Mouse (Mus musculus): ENCODE results near the gene Elavl4. TPM values are rescaled to one million over a fixed set of nuclear protein-coding genes. Genes with fewer than 3 reads are reported as not detected.
A peak's percentile ranks its signal among the peaks of the same experiment; 100 is the strongest.

Gene Elavl4
- not detected for total RNA-seq (2021)
- long read RNA-seq, experiment 1: 0 reads
- long read RNA-seq, experiment 2: 0 reads

DNA sequence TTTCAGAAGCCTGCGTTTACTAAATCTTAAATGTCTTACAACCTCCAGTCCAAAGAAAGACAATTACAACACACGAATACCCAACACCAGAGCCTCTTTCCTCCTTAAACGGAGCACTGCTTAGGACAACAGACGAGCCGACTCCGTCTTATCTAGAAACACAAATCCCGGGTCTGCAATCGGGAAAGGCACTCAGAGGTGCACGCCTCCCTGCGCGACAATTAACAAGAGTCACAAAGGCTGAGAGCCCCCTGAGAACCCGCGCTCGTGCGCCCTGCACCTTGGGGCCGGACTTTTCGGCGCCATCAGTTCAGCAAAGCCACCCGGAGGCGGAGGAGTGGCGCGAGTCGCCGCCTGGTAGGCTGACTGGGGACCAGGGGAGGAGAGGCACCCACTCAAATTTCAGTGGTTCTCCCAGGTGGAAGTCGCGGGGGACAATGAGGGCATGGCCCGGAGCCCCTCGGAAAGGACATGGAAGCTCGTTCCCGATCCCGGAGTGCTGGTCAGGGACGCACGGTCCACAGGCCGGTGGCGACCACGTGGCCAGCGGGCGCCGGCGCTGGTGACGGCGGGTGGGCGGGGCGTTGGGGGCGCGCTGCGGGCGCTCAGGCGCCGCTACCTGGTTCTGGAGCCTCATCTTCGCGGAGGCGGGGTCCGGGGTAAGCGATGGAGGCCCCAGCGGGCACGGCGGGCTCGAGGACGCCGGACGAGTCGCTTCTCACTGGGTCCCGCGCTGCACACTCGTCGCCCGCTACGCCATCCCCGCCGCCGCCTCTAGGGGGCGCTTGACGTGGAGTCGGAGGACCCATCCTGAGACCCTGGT lies at the start of gene Elavl4:
Gene Elavl4, minus strand, starts transcription at position 732 of the 823 bp plus-strand sequence.
- DNase-seq: peak; percentile 19
- intact Hi-C loops (cut with DNase I; ENCODE audit: low total_unique reads): no loop called here

DNA sequence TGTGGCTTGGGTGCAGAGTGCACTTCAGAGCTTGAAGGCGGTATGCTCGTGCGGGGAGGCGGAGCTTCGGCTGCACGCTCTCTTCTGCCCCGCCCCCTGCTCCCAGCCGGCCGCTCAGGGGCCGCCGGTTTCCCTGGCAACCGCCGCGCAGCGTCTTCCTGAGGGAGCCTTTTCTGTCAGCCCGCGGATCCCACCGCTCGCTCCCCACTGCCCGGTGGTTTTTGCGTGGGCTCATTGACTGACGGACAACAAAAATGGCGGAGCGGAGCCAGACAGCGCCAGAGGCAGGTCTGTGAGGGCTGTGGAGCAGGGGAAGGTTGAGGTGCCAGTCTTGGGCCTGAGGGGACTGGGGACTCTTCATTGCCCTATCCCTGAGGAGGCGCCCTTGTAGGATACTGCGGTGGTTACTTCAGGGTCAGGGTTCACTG lies 45.9 kb upstream of the Elavl4 start, which contains the start of gene Agbl4:
Gene Agbl4, plus strand, starts transcription at position 44 of the 428 bp plus-strand sequence.
- intact Hi-C loops (cut with DNase I; ENCODE audit: low total_unique reads): no loop called here
- DNase-seq: peak; percentile 12

DNA sequence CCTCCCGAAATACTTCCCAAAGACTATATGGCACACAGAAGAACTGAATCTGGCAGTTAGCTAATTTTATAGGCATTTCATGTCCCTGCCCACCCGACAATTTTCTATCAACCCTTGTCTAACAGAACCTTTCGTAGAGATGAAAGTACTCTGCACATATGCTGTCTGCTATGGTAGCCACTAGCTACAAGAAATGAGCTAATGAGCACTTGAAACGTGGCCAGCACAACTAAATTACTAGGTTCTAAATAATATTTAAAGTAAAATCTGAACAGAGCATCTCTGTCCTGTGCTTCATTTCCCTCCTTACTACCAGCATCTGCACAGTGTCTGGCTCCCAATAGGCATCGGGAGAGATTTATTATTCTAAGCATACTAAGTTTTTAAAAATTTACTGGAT lies 44.5 kb upstream of the Elavl4 start:
- no peak for DNase-seq
- intact Hi-C loops (cut with DNase I; ENCODE audit: low total_unique reads): no loop called here

DNA sequence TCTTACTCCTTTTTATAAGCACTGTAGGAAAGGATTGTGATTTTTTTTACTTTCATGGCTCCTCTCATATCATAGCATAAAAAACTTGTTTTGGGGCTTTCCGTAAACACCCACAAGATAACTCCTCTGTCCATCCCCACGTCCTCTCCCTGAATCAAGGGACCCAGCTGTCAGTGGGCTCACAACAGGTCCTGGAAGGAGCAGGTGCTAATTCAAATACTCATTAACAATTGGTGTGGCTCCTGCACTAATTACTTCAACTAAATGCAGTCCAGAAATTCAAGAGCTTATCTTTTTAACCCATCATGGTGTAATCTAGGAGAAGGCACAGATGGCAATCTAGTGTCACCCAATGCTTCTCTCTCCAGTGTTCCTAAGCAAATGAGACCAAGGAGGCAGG lies 8.9 kb upstream of the Elavl4 start:
- intact Hi-C loops (cut with DNase I; ENCODE audit: low total_unique reads): no loop called here
- DNase-seq: no peak

GRCm38 (mm10) chr4:110352001-110352369 lies 276 bp upstream of the Elavl4 start:
- intact Hi-C loops (cut with DNase I; ENCODE audit: low total_unique reads): no loop called here
- DNase-seq: no peak

- DNase-seq: no peak
- intact Hi-C loops (cut with DNase I; ENCODE audit: low total_unique reads): no loop called here
These were observed 892 bp downstream of the Elavl4 start for GRCm38 (mm10) chr4:110350856-110351177.

GRCm38 (mm10) chr4:110323912-110324311 lies 27.8 kb downstream of the Elavl4 start:
- intact Hi-C loops (cut with DNase I; ENCODE audit: low total_unique reads): no loop called here
- no peak for DNase-seq

DNA sequence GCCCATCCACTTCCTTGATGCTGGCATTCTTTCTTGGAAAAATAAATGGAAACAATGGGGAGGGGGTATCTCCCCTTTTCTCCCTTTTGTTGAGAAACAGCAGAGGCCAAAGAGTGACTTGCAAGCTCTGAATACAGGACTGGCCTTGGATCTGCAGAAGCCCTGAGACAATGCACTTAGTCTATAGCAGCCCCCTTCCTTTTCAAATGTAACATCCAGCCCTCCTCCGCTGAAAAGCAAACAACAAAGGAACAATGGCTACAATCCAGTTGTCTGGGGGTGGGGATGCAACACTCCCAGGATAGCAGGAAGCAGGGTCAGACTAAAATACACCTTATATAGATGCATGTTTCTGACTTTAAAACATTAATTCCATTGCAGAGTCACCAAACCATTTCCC lies 39.6 kb downstream of the Elavl4 start:
- intact Hi-C loops (cut with DNase I; ENCODE audit: low total_unique reads): no loop called here

GRCm38 (mm10) chr4:110306972-110307371 lies 44.7 kb downstream of the Elavl4 start:
- no peak for DNase-seq
- intact Hi-C loops (cut with DNase I; ENCODE audit: low total_unique reads): no loop called here

More for the DNA sequence above, 39.6 kb downstream of the Elavl4 start:
- DNase-seq: no peak

- DNase-seq: no peak
- intact Hi-C loops (cut with DNase I; ENCODE audit: low total_unique reads): no loop called here
These were observed 45.1 kb downstream of the Elavl4 start for GRCm38 (mm10) chr4:110306559-110306958.

GRCm38 (mm10) chr4:110295793-110296192 lies 55.9 kb downstream of the Elavl4 start:
- intact Hi-C loops (cut with DNase I; ENCODE audit: low total_unique reads): no loop called here
- no peak for DNase-seq

GRCm38 (mm10) chr4:110293238-110293637 lies 58.5 kb downstream of the Elavl4 start:
- DNase-seq: no peak
- intact Hi-C loops (cut with DNase I; ENCODE audit: low total_unique reads): no loop called here

GRCm38 (mm10) chr4:110292471-110292870 lies 59.2 kb downstream of the Elavl4 start:
- intact Hi-C loops (cut with DNase I; ENCODE audit: low total_unique reads): no loop called here

DNA sequence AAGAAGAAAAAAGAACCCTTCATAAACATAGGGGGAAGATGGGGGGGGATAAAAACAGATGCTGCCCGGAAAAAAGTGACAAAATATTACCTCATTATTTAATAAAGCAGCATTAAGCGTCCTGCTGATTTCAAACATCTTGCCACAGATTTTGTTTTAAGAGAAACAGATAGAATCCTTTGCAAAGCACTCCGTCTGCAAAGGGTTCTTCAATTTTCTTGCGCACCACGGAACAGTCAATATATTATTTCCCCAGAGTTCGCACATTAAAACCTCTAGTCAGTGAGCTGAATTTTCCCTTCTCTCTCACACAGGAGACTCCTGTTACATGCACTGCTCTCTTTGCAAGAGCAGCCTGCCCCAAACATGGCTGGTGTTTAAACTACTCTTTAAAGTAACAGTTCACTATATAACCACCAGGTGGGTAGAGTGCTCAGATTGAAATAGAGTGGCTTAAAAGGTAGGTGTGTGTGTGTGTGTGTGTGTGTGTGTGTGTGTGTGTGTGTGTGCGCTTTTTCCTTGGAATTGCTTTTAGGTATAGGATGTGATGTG lies 61.1 kb downstream of the Elavl4 start:
- DNase-seq: no peak
- intact Hi-C loops (cut with DNase I; ENCODE audit: low total_unique reads): no loop called here

More at GRCm38 (mm10) chr4:110292471-110292870, 59.2 kb downstream of the Elavl4 start:
- no peak for DNase-seq

GRCm38 (mm10) chr4:110290056-110290455 lies 61.7 kb downstream of the Elavl4 start:
- DNase-seq: no peak
- intact Hi-C loops (cut with DNase I; ENCODE audit: low total_unique reads): no loop called here

DNA sequence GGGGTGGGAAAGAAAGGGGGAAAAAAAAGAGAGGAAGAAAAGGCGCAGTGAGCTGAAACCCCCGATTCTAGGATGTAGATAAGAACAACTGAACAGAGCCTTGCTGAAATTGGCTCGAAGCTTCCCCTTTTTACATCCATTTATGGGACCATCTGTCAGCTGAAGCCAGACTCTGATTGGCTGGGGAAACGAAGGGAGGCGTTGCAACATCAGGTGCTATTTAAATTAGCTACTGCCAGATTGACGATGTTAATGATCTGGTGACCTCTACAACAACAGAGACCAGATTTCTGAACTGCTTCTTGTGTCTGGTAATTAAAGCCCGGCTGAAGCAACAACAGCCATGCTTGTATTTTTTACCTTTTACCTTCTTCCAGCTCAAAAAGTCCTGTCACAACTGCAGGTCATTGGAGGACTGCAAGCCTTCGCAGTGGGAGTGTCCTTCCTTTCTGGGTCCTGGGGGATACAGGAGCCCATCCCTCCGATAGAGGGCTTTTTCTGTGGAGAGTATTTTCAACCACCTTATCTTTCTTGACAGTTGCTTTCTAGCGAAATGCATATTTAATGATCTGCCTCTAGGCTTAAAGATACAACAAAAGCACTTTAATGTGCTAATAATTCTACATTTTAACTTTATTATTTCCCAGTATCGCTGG lies 64.2 kb downstream of the Elavl4 start:
- no peak for DNase-seq
- intact Hi-C loops (cut with DNase I; ENCODE audit: low total_unique reads): no loop called here

DNA sequence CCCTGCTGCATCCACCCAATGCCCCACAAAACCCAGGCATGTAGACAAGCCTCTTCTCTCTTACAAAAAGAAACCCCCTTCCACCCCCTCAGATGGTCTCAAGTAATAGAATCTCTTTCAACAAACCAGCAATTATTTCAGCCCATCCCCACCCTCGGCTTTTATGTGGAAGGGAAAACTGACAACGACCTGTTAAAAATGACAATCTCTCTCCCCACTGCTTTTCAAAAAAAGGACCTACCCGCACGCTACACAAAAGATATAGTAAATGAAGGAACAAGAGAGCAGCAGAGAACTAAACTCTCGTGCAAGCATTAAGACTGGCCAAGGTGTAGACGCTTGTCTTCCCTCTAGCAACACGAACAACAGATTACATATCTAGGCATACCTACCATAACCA lies 64.9 kb downstream of the Elavl4 start:
- intact Hi-C loops (cut with DNase I; ENCODE audit: low total_unique reads): no loop called here

GRCm38 (mm10) chr4:110286371-110286781 lies 65.3 kb downstream of the Elavl4 start:
- intact Hi-C loops (cut with DNase I; ENCODE audit: low total_unique reads): no loop called here
- DNase-seq: no peak

More for the DNA sequence above, 64.9 kb downstream of the Elavl4 start:
- DNase-seq: no peak

- intact Hi-C loops (cut with DNase I; ENCODE audit: low total_unique reads): no loop called here
- DNase-seq: no peak
These were observed 66.1 kb downstream of the Elavl4 start for GRCm38 (mm10) chr4:110285346-110286330.

All from gastrocnemius, postnatal 14 days (tissue).